Comparison of ENCODE assay signal across 10 mouse cellular contexts in the genomic region with DNA sequence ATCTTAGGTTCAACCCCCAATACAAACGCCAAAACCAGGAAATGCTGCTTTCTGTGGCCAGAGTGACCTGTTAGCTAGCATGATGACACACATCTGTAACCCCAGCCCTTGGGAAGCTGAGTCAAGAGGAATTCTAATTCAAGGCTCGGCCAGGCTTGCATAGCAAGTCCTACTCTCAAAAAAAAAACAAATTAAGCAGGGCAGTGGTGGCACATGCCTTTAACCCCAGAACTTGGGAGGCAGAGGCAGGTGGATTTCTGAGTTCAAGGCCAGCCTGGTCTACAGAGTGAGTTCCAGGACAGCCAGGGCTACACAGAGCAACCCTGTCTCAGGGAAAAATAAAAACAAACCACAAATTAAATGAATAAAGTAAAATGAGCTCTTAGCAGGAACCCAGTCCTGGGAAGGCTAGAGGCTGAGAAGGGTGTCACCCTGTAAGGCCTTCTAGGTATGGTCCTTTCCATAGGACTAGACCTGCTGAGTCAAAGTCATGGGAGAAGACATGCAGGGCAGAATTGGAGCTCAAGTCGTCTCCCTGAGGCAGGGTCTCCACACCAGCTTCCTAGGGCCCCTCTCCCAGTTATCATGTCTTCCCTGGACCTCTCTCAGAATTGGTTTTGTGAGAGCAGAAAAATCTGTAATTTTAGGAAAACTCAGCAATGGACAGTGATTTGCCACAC. TPM values are rescaled to one million over a fixed set of nuclear protein-coding genes. Genes with fewer than 3 reads are reported as not detected.
DNase-seq lines count a peak whose midpoint lies in the region; ATAC-seq and TF ChIP-seq lines count a peak whose summit lies in the region.
"Had no signal": no experiment of that assay in that cellular context is flagged by ENCODE, and none has a peak within 500 bp of the region (broad histone marks: within the 10 kb centered on the region; RNA-seq: fewer than 3 reads in every experiment).

No protein-coding gene starts in this region.

- ATAC-seq in forebrain, embryonic 14.5 days = no peak
- ATAC-seq in forebrain, embryonic 16.5 days = no peak
- no peak for ATAC-seq in kidney, embryonic 15.5 days (replicated peaks; ENCODE audit: low FRiP score)
- no peak for ATAC-seq in liver, embryonic 13.5 days (ENCODE audit: low read depth)

- in situ Hi-C loops in CH12.LX (cut with MboI; ENCODE audit: low pct_ligation_motif_present, low pct_unique_long_range_greater_than_20kb, low sequenced_read_pairs) = loop anchor here (5.0 kb wide), 1 partner anchor 35 kb away; no protein-coding TSS in a partner anchor

- peaks cover 8% of the 10 kb centered on the region for H3K4me1 ChIP-seq in forebrain, embryonic 14.5 days (ENCODE audit: control insufficient read depth, insufficient read depth, low read length)
- peaks cover 22% of the 10 kb centered on the region for H3K4me1 ChIP-seq in forebrain, embryonic 16.5 days (replicated peaks; ENCODE audit: control insufficient read depth, insufficient read depth, low read length)
- peaks cover 55% of the 10 kb centered on the region for H3K4me1 ChIP-seq in kidney, embryonic 15.5 days
- peaks cover 35 to 73% of the 10 kb centered on the region in 2 experiments for H3K4me1 ChIP-seq in CH12.LX (ENCODE audit: control insufficient read depth in 1 of 2, insufficient read depth in 2 of 2)
- H3K4me1 ChIP-seq in liver, embryonic 13.5 days (replicated peaks) = peaks cover 79% of the 10 kb centered on the region

- H3K27me3 ChIP-seq in forebrain, embryonic 14.5 days (replicated peaks; ENCODE audit: control insufficient read depth, insufficient read depth, low read length) = no peaks in the 10 kb centered on the region
- no peaks in the 10 kb centered on the region for H3K27me3 ChIP-seq in forebrain, embryonic 16.5 days (replicated peaks; ENCODE audit: control insufficient read depth, insufficient read depth, low read length)
- no peaks in the 10 kb centered on the region for H3K27me3 ChIP-seq in kidney, embryonic 15.5 days
- H3K27me3 ChIP-seq in CH12.LX (replicated peaks) = no peaks in the 10 kb centered on the region
- no peaks in the 10 kb centered on the region for H3K27me3 ChIP-seq in liver, embryonic 13.5 days
- H3K27me3 ChIP-seq: neural tube, embryonic 12.5 days had no signal

- no peak for TF ChIP-seq POLR2A in CH12.LX (IDR thresholded peaks at IDR 0.05; ENCODE audit: low read depth, low read length)

- no peak overlapping the region for H3K9ac ChIP-seq in forebrain, embryonic 14.5 days (ENCODE audit: low read length)
- no peak overlapping the region for H3K9ac ChIP-seq in forebrain, embryonic 16.5 days (replicated peaks; ENCODE audit: low read depth, low read length)
- no peak overlapping the region for H3K9ac ChIP-seq in kidney, embryonic 15.5 days
- peak overlapping the region; percentile 98 for H3K9ac ChIP-seq in CH12.LX (ENCODE audit: insufficient read depth, low read depth)
- H3K9ac ChIP-seq in liver, embryonic 13.5 days = no peak overlapping the region
- H3K9ac ChIP-seq: neural tube, embryonic 12.5 days had no signal

- no peak for TF ChIP-seq CTCF in CH12.LX (conservative IDR thresholded peaks at IDR 0.05 in 1 of 2, IDR thresholded peaks at IDR 0.05 in 1 of 2; ENCODE audit: low read depth in 2 of 2, low read length in 2 of 2)

- DNase-seq in forebrain, embryonic 14.5 days (ENCODE audit: low spot score) = no peak
- DNase-seq in kidney, postnatal 14 days = no peak
- peak; percentile 70 for DNase-seq in CH12.LX (ENCODE audit: extremely low read depth)
- DNase-seq in liver, embryonic 13.5 days = no peak
- DNase-seq in left cerebral cortex, adult 9 months (ENCODE audit: low spot score in 2 of 2) = no peak
- no peak for DNase-seq in right cerebral cortex, postnatal 14 days

- no peak for TF ChIP-seq RAD21 in CH12.LX (IDR thresholded peaks at IDR 0.05; ENCODE audit: low read depth, low read length)

- peak; percentile 58; the same call in 1 of the 2 replicates for TF ChIP-seq EP300 in CH12.LX (IDR thresholded peaks at IDR 0.05; ENCODE audit: low read length)

- 83% methylated on average over 3 of the region's 3 CpGs for WGBS in forebrain, embryonic 14.5 days
- WGBS in forebrain, embryonic 16.5 days = 75% methylated on average over 3 of the region's 3 CpGs
- 58% methylated on average over 3 of the region's 3 CpGs for WGBS in kidney, embryonic 15.5 days
- WGBS in liver, embryonic 13.5 days (ENCODE audit: insufficient replicate concordance) = 50% methylated on average over 3 of the region's 3 CpGs

- dilution Hi-C loops in CH12.LX (cut with MboI; ENCODE audit: extremely low pct_ligation_motif_present, extremely low pct_unique_long_range_greater_than_20kb, low sequenced_read_pairs) = no loop called here

- H3K36me3 ChIP-seq in forebrain, embryonic 14.5 days (ENCODE audit: control insufficient read depth, insufficient read depth, low read length) = peaks cover 7% of the 10 kb centered on the region
- H3K36me3 ChIP-seq in forebrain, embryonic 16.5 days (ENCODE audit: control insufficient read depth, insufficient read depth) = peaks cover 1% of the 10 kb centered on the region; the same call in 1 of the 2 replicates
- peaks cover 8% of the 10 kb centered on the region for H3K36me3 ChIP-seq in kidney, embryonic 15.5 days
- H3K36me3 ChIP-seq in CH12.LX (replicated peaks in 1 of 2; ENCODE audit: control insufficient read depth in 1 of 2, insufficient read depth in 1 of 2, low read length in 1 of 2) = peaks cover 16 to 22% of the 10 kb centered on the region in 2 experiments
- H3K36me3 ChIP-seq in liver, embryonic 13.5 days = peaks cover 12% of the 10 kb centered on the region

- H3K4me3 ChIP-seq in forebrain, embryonic 14.5 days (ENCODE audit: low read depth, low read length) = no peak overlapping the region
- H3K4me3 ChIP-seq in forebrain, embryonic 16.5 days (replicated peaks; ENCODE audit: low read length) = no peak overlapping the region
- no peak overlapping the region for H3K4me3 ChIP-seq in kidney, embryonic 15.5 days (replicated peaks)
- peak overlapping the region in 1 of 3 experiments; percentile 7 for H3K4me3 ChIP-seq in CH12.LX (replicated peaks in 1 of 3; ENCODE audit: low read depth in 2 of 3, low read length in 2 of 3, poor library complexity in 1 of 3)
- no peak overlapping the region for H3K4me3 ChIP-seq in liver, embryonic 13.5 days (replicated peaks)
- H3K4me3 ChIP-seq: neural tube, embryonic 12.5 days had no signal

- H3K27ac ChIP-seq in forebrain, embryonic 14.5 days (ENCODE audit: low read depth, low read length) = 0 out of 2 replicates have a peak overlapping the region, but pooled peaks have one; percentile 14
- no peak overlapping the region for H3K27ac ChIP-seq in forebrain, embryonic 16.5 days (ENCODE audit: low read length)
- 0 out of 2 replicates have a peak overlapping the region, but pooled peaks have one; percentile 55 for H3K27ac ChIP-seq in kidney, embryonic 15.5 days
- H3K27ac ChIP-seq in CH12.LX (ENCODE audit: insufficient read depth, low read depth) = peak overlapping the region; percentile 94
- H3K27ac ChIP-seq in liver, embryonic 13.5 days = peak overlapping the region; percentile 99
- H3K27ac ChIP-seq: neural tube, embryonic 12.5 days had no signal

- H3K4me2 ChIP-seq in forebrain, embryonic 14.5 days (ENCODE audit: low read length) = no peak overlapping the region
- no peak overlapping the region for H3K4me2 ChIP-seq in forebrain, embryonic 16.5 days (ENCODE audit: low read length)
- H3K4me2 ChIP-seq in kidney, embryonic 15.5 days = no peak overlapping the region
- peak overlapping the region; percentile 79; the same call in 1 of the 2 replicates for H3K4me2 ChIP-seq in CH12.LX (ENCODE audit: insufficient read depth, low read depth, poor library complexity, severe bottlenecking)
- no peak overlapping the region for H3K4me2 ChIP-seq in liver, embryonic 13.5 days

- H3K9me3 ChIP-seq in forebrain, embryonic 14.5 days (replicated peaks; ENCODE audit: control insufficient read depth, low read length) = no peaks in the 10 kb centered on the region
- H3K9me3 ChIP-seq in forebrain, embryonic 16.5 days (ENCODE audit: control insufficient read depth, low read length) = no peaks in the 10 kb centered on the region
- no peaks in the 10 kb centered on the region for H3K9me3 ChIP-seq in kidney, embryonic 15.5 days (replicated peaks)
- H3K9me3 ChIP-seq in CH12.LX (replicated peaks; ENCODE audit: low read length) = no peaks in the 10 kb centered on the region
- no peaks in the 10 kb centered on the region for H3K9me3 ChIP-seq in liver, embryonic 13.5 days (replicated peaks)
- H3K9me3 ChIP-seq: G1E; neural tube, embryonic 12.5 days had no signal

- peaks cover 31% of the 10 kb centered on the region for H3K79me2 ChIP-seq in CH12.LX (replicated peaks; ENCODE audit: control insufficient read depth, extremely low read depth, insufficient read depth, poor library complexity, severe bottlenecking)

RNA-seq across cellular contexts. Expression of a gene that starts 1.5 kb away (rescaled TPM):
- polyA plus RNA-seq in forebrain, embryonic 14.5 days (2014; fragmentation: Nextera tagmentation; extraction: Ambion mirVana) = 15.2 and 18.9 TPM in 2 replicates
- polyA plus RNA-seq in forebrain, embryonic 16.5 days (2015; fragmentation: Nextera tagmentation; extraction: Ambion mirVana) = 30.6 and 33.5 TPM in 2 replicates
- 37.3 and 37.5 TPM in 2 replicates for polyA plus RNA-seq in kidney, embryonic 15.5 days (2015; fragmentation: Nextera tagmentation; extraction: Ambion mirVana)
- 12.8 and 16.2 TPM in 2 replicates for total RNA-seq in CH12.LX (2012; rRNA removed)
- 4.2 and 4.6 TPM in 2 replicates for total RNA-seq in CH12.LX (2014; rRNA removed)
- 27.2 and 27.4 TPM in 2 replicates for polyA plus RNA-seq in CH12.LX (2012; ENCODE audit: insufficient read length, low read depth)
- polyA plus RNA-seq in liver, embryonic 13.5 days (2015; fragmentation: Nextera tagmentation; extraction: Ambion mirVana) = 11.4 and 12.1 TPM in 2 replicates

RNA-seq across cellular contexts. Expression of a gene that starts 1.6 kb away (rescaled TPM):
- polyA plus RNA-seq in forebrain, embryonic 14.5 days (2014; fragmentation: Nextera tagmentation; extraction: Ambion mirVana) = 263 and 276 TPM in 2 replicates
- 305 and 322 TPM in 2 replicates for polyA plus RNA-seq in forebrain, embryonic 16.5 days (2015; fragmentation: Nextera tagmentation; extraction: Ambion mirVana)
- 233 and 259 TPM in 2 replicates for polyA plus RNA-seq in kidney, embryonic 15.5 days (2015; fragmentation: Nextera tagmentation; extraction: Ambion mirVana)
- total RNA-seq in CH12.LX (2012; rRNA removed) (311 and 456 TPM in 2 replicates), CH12.LX (2014; rRNA removed) (198 and 202 TPM in 2 replicates)
- 579 and 599 TPM in 2 replicates for polyA plus RNA-seq in CH12.LX (2012; ENCODE audit: insufficient read length, low read depth)
- 132 and 133 TPM in 2 replicates for polyA plus RNA-seq in liver, embryonic 13.5 days (2015; fragmentation: Nextera tagmentation; extraction: Ambion mirVana)

RNA-seq across cellular contexts. Expression of a gene that starts 26.2 kb away (rescaled TPM):
- 3.4 and 4.1 TPM in 2 replicates for polyA plus RNA-seq in forebrain, embryonic 14.5 days (2014; fragmentation: Nextera tagmentation; extraction: Ambion mirVana)
- 1.6 TPM in 2 replicates for polyA plus RNA-seq in forebrain, embryonic 16.5 days (2015; fragmentation: Nextera tagmentation; extraction: Ambion mirVana)
- 1.4 and 1.9 TPM in 2 replicates for polyA plus RNA-seq in kidney, embryonic 15.5 days (2015; fragmentation: Nextera tagmentation; extraction: Ambion mirVana)
- total RNA-seq in CH12.LX (2012; rRNA removed) (1.1 and 1.4 TPM in 2 replicates), CH12.LX (2014; rRNA removed) (0.47 TPM in 1 of 2 replicates, not detected in the other)
- polyA plus RNA-seq in CH12.LX (2012; ENCODE audit: insufficient read length, low read depth) = 2.0 and 3.1 TPM in 2 replicates
- polyA plus RNA-seq in liver, embryonic 13.5 days (2015; fragmentation: Nextera tagmentation; extraction: Ambion mirVana) = 0.49 and 0.99 TPM in 2 replicates
- total RNA-seq: G1E had no signal
- polyA plus RNA-seq: G1E had no signal

RNA-seq across cellular contexts. Expression of a gene that starts 38.0 kb away (rescaled TPM):
- polyA plus RNA-seq in forebrain, embryonic 14.5 days (2014; fragmentation: Nextera tagmentation; extraction: Ambion mirVana) = 34.5 and 41.5 TPM in 2 replicates
- 28.4 and 33.7 TPM in 2 replicates for polyA plus RNA-seq in forebrain, embryonic 16.5 days (2015; fragmentation: Nextera tagmentation; extraction: Ambion mirVana)
- polyA plus RNA-seq in kidney, embryonic 15.5 days (2015; fragmentation: Nextera tagmentation; extraction: Ambion mirVana) = 19.3 and 20.0 TPM in 2 replicates
- total RNA-seq in CH12.LX (2012; rRNA removed) (30.4 and 36.7 TPM in 2 replicates), CH12.LX (2014; rRNA removed) (26.7 and 29.7 TPM in 2 replicates)
- 22.5 and 22.8 TPM in 2 replicates for polyA plus RNA-seq in CH12.LX (2012; ENCODE audit: insufficient read length, low read depth)
- 8.1 and 8.5 TPM in 2 replicates for polyA plus RNA-seq in liver, embryonic 13.5 days (2015; fragmentation: Nextera tagmentation; extraction: Ambion mirVana)
